Mouse (Mus musculus): ENCODE measurements around the gene Nos1. TPM values are rescaled to one million over a fixed set of nuclear protein-coding genes. Genes with fewer than 3 reads are reported as not detected.

Gene Nos1
- total and polyA plus RNA-seq, 2 experiments from 2014 or later = 0.05 to 0.53 TPM

DNA sequence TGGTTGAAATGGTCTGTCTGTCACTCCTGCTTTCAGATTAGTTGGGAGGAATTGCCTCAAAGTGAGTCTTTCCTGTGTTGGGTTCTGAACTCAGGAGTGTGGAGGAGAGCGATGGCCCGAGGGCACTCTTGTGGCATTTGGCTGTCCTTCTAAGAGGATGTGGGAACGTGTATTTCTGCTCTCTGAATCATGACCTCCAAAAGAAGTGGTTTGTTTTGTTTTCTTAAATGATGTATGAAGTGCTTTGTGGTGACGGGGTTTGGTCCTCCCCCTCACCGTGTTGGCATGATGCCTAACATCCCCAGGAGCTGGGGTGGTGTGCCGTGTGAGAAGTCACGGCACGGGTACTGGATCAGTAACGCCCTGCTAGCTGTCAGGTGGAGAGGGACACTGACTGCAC, 207.5 kb downstream of the Nos1 start:
- no peak overlapping the region for H3K4me3 ChIP-seq (ENCODE audit: low read depth, low read length)
- H3K4me2 ChIP-seq (ENCODE audit: low read depth, low read length) = no peak overlapping the region
- DNase-seq (ENCODE audit: low spot score) (no peak), ATAC-seq (ENCODE audit: insufficient read depth, low read depth) (no peak)
- TF ChIP-seq EP300 (IDR thresholded peaks at IDR 0.05; ENCODE audit: low read depth) (no peak), CTCF (IDR thresholded peaks at IDR 0.05; ENCODE audit: low read depth) (no peak)
- no peaks in the 10 kb centered on the region for H3K27me3 ChIP-seq (ENCODE audit: control insufficient read depth, insufficient read depth, low read length)
- H3K9me3 ChIP-seq (replicated peaks; ENCODE audit: control insufficient read depth, low read length) = no peaks in the 10 kb centered on the region
- H3K4me1 ChIP-seq (ENCODE audit: control insufficient read depth, insufficient read depth) = peaks cover 6% of the 10 kb centered on the region; the same call in 1 of the 2 replicates
- H3K27ac ChIP-seq (ENCODE audit: low read depth) = no peak overlapping the region
- peaks cover 72% of the 10 kb centered on the region for H3K36me3 ChIP-seq (replicated peaks; ENCODE audit: control insufficient read depth, insufficient read depth, low read length)
- WGBS = 59% methylated on average over 9 of the region's 9 CpGs
- H3K9ac ChIP-seq (replicated peaks; ENCODE audit: low read depth, low read length) = no peak overlapping the region

DNA sequence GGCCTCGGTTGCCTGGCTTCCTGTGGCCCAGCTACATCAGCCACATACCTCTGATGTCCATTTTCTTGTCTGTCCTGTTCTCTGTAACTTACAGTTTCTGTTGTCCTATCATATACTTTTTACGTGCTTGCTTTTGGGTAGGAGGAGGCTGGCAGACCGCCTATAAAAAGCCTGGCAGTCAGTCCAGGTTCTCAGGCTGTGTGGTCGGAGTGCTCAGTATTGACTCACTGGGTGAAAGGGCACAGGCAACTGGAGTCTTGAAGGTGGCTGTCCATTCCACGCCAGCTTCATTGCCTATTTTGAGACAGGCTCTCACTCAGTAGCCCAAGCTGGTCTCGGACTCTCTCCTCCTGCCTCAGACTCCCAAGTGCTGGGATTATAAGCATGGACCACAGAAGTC, 208.9 kb downstream of the Nos1 start:
- Histone ChIP-seq H3K4me2 (ENCODE audit: low read depth, low read length) (no peak overlapping the region), H3K27me3 (ENCODE audit: control insufficient read depth, insufficient read depth, low read length) (no peaks in the 10 kb centered on the region), H3K9me3 (replicated peaks; ENCODE audit: control insufficient read depth, low read length) (no peaks in the 10 kb centered on the region), H3K36me3 (replicated peaks; ENCODE audit: control insufficient read depth, insufficient read depth, low read length) (peaks cover 80% of the 10 kb centered on the region), H3K4me1 (ENCODE audit: control insufficient read depth, insufficient read depth) (peaks cover 6% of the 10 kb centered on the region; the same call in 1 of the 2 replicates), H3K9ac (replicated peaks; ENCODE audit: low read depth, low read length) (no peak overlapping the region), H3K27ac (ENCODE audit: low read depth) (peak overlapping the region; percentile 50; the same call in 1 of the 2 replicates), H3K4me3 (ENCODE audit: low read depth, low read length) (no peak overlapping the region)
- 47% methylated on average over 6 of the region's 6 CpGs for WGBS
- no peak for TF ChIP-seq EP300 (IDR thresholded peaks at IDR 0.05; ENCODE audit: low read depth)
- no peak for TF ChIP-seq CTCF (IDR thresholded peaks at IDR 0.05; ENCODE audit: low read depth)
- ATAC-seq (ENCODE audit: insufficient read depth, low read depth) (peak; percentile 78), DNase-seq (ENCODE audit: low spot score) (peak; percentile 50)

DNA sequence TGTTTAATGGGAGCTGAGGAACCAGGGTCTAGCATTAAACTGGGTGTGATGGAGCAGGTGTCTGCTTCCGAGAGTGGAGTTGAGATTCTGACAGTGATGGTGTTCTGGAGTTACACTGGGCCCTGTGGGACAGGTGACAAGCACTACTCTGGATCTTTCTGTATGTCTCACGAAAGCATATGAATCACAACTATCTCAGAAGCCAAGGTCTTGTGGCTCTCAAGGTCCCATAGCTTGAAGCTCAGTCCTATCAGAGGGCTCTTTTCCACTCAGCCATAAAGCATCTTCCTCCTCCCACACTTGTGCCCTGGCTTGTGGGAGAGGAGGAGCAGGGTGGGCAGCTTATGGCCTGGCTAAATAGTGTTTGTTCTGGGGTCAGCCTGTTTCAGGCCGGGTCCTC, 210.1 kb downstream of the Nos1 start:
- ATAC-seq (ENCODE audit: insufficient read depth, low read depth) (no peak), DNase-seq (ENCODE audit: low spot score) (no peak)
- Histone ChIP-seq H3K9me3 (replicated peaks; ENCODE audit: control insufficient read depth, low read length) (no peaks in the 10 kb centered on the region), H3K27ac (ENCODE audit: low read depth) (no peak overlapping the region), H3K4me2 (ENCODE audit: low read depth, low read length) (no peak overlapping the region), H3K27me3 (ENCODE audit: control insufficient read depth, insufficient read depth, low read length) (no peaks in the 10 kb centered on the region), H3K36me3 (replicated peaks; ENCODE audit: control insufficient read depth, insufficient read depth, low read length) (peaks cover 90% of the 10 kb centered on the region), H3K4me1 (ENCODE audit: control insufficient read depth, insufficient read depth) (peaks cover 6% of the 10 kb centered on the region; the same call in 1 of the 2 replicates), H3K4me3 (ENCODE audit: low read depth, low read length) (no peak overlapping the region), H3K9ac (replicated peaks; ENCODE audit: low read depth, low read length) (no peak overlapping the region)
- TF ChIP-seq CTCF (IDR thresholded peaks at IDR 0.05; ENCODE audit: low read depth) = no peak
- no peak for TF ChIP-seq EP300 (IDR thresholded peaks at IDR 0.05; ENCODE audit: low read depth)
- 80% methylated on average over 3 of the region's 3 CpGs for WGBS

DNA sequence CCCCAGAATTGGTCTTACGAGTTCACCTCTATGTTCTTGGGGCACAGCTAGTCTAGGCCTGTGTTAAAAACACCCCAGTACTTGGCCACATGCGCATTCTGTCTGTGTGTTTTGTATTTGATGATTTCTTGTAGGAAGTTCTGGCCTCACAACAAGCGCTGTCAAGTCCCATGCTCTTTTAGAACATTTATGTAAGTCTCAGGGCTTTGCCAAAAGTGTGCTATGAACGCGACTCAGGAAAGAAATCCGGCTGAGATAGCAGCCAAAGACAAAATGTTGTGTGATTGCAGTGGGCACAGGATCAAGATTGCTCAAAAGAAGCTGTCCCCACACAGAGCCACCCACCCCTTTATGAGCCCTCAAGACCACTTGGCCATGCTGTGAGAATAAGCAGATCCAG, 212.7 kb downstream of the Nos1 start:
- H3K4me1 ChIP-seq (ENCODE audit: control insufficient read depth, insufficient read depth) = peaks cover 11% of the 10 kb centered on the region; the same call in 1 of the 2 replicates
- ATAC-seq (ENCODE audit: insufficient read depth, low read depth) (no peak), DNase-seq (ENCODE audit: low spot score) (no peak)
- H3K4me2 ChIP-seq (ENCODE audit: low read depth, low read length) = no peak overlapping the region
- H3K36me3 ChIP-seq (replicated peaks; ENCODE audit: control insufficient read depth, insufficient read depth, low read length) = peaks cover 88% of the 10 kb centered on the region
- WGBS = 86% methylated on average over 6 of the region's 6 CpGs
- no peak overlapping the region for H3K4me3 ChIP-seq (ENCODE audit: low read depth, low read length)
- H3K27me3 ChIP-seq (ENCODE audit: control insufficient read depth, insufficient read depth, low read length) = no peaks in the 10 kb centered on the region
- H3K9ac ChIP-seq (replicated peaks; ENCODE audit: low read depth, low read length) = no peak overlapping the region
- TF ChIP-seq CTCF (IDR thresholded peaks at IDR 0.05; ENCODE audit: low read depth) = no peak
- no peak for TF ChIP-seq EP300 (IDR thresholded peaks at IDR 0.05; ENCODE audit: low read depth)
- no peaks in the 10 kb centered on the region for H3K9me3 ChIP-seq (replicated peaks; ENCODE audit: control insufficient read depth, low read length)
- H3K27ac ChIP-seq (ENCODE audit: low read depth) = no peak overlapping the region

DNA sequence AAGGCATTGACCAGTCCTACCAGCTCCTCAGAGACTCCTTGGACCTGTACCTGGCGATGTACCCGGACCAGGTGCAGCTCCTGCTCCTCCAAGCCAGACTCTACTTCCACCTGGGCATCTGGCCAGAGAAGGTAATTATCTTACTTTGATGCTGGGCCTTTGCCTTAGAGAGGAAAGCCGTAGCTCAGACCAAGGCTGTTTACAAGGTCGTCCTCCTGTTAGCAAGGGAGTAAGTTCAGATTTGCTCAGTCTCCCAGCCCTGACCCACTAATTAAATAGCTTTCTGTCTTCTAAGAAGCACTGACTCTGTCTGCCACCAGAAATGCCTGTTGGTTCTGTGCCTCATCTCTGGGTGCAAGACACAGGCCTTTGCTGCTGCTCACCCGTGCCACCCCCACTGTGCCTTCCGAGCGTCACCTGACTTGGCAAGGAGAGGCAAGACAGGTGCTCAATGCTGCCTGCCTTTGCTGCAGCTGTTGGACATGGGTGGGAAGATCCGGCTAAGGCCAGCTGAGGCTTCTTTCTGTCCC, 214.6 kb downstream of the Nos1 start:
- ATAC-seq (ENCODE audit: insufficient read depth, low read depth) = no peak
- H3K27ac ChIP-seq (ENCODE audit: low read depth) = no peak overlapping the region
- H3K4me2 ChIP-seq (ENCODE audit: low read depth, low read length) = no peak overlapping the region
- H3K9ac ChIP-seq (replicated peaks; ENCODE audit: low read depth, low read length) = no peak overlapping the region
- no peak for DNase-seq (ENCODE audit: low spot score)
- 0 out of 2 replicates have a peak, but pooled peaks cover 5% of the 10 kb centered on the region for H3K4me1 ChIP-seq (ENCODE audit: control insufficient read depth, insufficient read depth)
- no peaks in the 10 kb centered on the region for H3K27me3 ChIP-seq (ENCODE audit: control insufficient read depth, insufficient read depth, low read length)
- H3K36me3 ChIP-seq (replicated peaks; ENCODE audit: control insufficient read depth, insufficient read depth, low read length) = peaks cover 93% of the 10 kb centered on the region
- no peak overlapping the region for H3K4me3 ChIP-seq (ENCODE audit: low read depth, low read length)
- TF ChIP-seq CTCF (IDR thresholded peaks at IDR 0.05; ENCODE audit: low read depth) (no peak), EP300 (IDR thresholded peaks at IDR 0.05; ENCODE audit: low read depth) (no peak)
- H3K9me3 ChIP-seq (replicated peaks; ENCODE audit: control insufficient read depth, low read length) = no peaks in the 10 kb centered on the region
- 88% methylated on average over 8 of the region's 8 CpGs for WGBS

DNA sequence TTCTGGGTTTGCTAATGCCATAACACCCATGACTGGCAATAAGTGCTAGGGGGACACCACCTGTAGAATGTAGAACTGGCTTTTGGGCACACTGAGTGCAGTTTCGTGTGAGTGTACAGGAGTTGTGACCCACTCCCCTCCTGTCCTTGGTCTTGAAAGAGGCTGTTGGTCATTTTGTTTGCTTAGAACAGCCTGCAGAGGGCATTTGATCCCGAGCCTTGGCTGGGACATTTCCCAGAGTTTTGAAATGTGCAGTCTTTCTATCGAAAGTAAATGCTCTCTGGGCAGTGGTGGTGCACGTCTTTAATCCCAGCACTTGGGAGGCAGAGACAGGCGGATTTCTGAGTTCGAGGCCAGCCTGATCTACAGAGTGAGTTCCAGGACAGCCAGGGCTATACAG, 215.1 kb downstream of the Nos1 start:
- Histone ChIP-seq H3K4me1 (ENCODE audit: control insufficient read depth, insufficient read depth) (0 out of 2 replicates have a peak, but pooled peaks cover 5% of the 10 kb centered on the region), H3K36me3 (replicated peaks; ENCODE audit: control insufficient read depth, insufficient read depth, low read length) (peaks cover 93% of the 10 kb centered on the region), H3K27me3 (ENCODE audit: control insufficient read depth, insufficient read depth, low read length) (no peaks in the 10 kb centered on the region), H3K27ac (ENCODE audit: low read depth) (no peak overlapping the region), H3K4me2 (ENCODE audit: low read depth, low read length) (no peak overlapping the region), H3K4me3 (ENCODE audit: low read depth, low read length) (no peak overlapping the region), H3K9ac (replicated peaks; ENCODE audit: low read depth, low read length) (no peak overlapping the region), H3K9me3 (replicated peaks; ENCODE audit: control insufficient read depth, low read length) (no peaks in the 10 kb centered on the region)
- TF ChIP-seq CTCF (IDR thresholded peaks at IDR 0.05; ENCODE audit: low read depth) (no peak), EP300 (IDR thresholded peaks at IDR 0.05; ENCODE audit: low read depth) (no peak)
- 80% methylated on average over 6 of the region's 6 CpGs for WGBS
- ATAC-seq (ENCODE audit: insufficient read depth, low read depth) (no peak), DNase-seq (ENCODE audit: low spot score) (no peak)

Data from heart, postnatal 0 days (tissue).